Mouse (Mus musculus): ENCODE measurements around the gene Rbbp4. TPM values are rescaled to one million over a fixed set of nuclear protein-coding genes. Genes with fewer than 3 reads are reported as not detected.
A peak's percentile ranks its signal among the peaks of the same experiment; 100 is the strongest.
"Not testable (repeated sequence)": the region's sequence is repeated elsewhere in the genome, so short reads cannot be mapped to it uniquely, and the experiment has no call there.

Rbbp4 gene
- total and polyA plus RNA-seq, 2 experiments from 2014 or later, result 83.2 to 234 TPM

- no peak overlapping the region for H3K4me3 ChIP-seq (ENCODE audit: low read length)
Measured at GRCm38 (mm10) chr4:129371391-129371790, 36.2 kb upstream of the Rbbp4 start.

GRCm38 (mm10) chr4:129365224-129365623, 30.1 kb upstream of the Rbbp4 start:
- TF ChIP-seq CTCF (IDR thresholded peaks at IDR 0.05; ENCODE audit: low read depth), result no peak
- no peak overlapping the region for H3K27ac ChIP-seq
- no peaks in the 10 kb centered on the region for H3K9me3 ChIP-seq (ENCODE audit: low read length)
- ATAC-seq, result no peak
- no peak overlapping the region for H3K9ac ChIP-seq (replicated peaks; ENCODE audit: low read length)
- H3K4me2 ChIP-seq (ENCODE audit: low read depth, low read length), result no peak overlapping the region
- no peak for DNase-seq (ENCODE audit: low spot score)
- peaks cover 6% of the 10 kb centered on the region; the same call in 1 of the 2 replicates for H3K36me3 ChIP-seq (ENCODE audit: insufficient read depth, low read length)
- H3K4me3 ChIP-seq (ENCODE audit: low read length), result no peak overlapping the region
- WGBS, result 90% methylated on average over 5 of the region's 5 CpGs
- no peaks in the 10 kb centered on the region for H3K4me1 ChIP-seq (ENCODE audit: insufficient read depth, low read length)
- no peaks in the 10 kb centered on the region for H3K27me3 ChIP-seq (ENCODE audit: insufficient read depth, low read length)

More at GRCm38 (mm10) chr4:129371391-129371790, 36.2 kb upstream of the Rbbp4 start:
- Histone ChIP-seq H3K9me3 (ENCODE audit: low read length) (no peaks in the 10 kb centered on the region), H3K27ac (no peak overlapping the region), H3K9ac (replicated peaks; ENCODE audit: low read length) (no peak overlapping the region), H3K36me3 (ENCODE audit: insufficient read depth, low read length) (peaks cover 6% of the 10 kb centered on the region; the same call in 1 of the 2 replicates), H3K4me1 (ENCODE audit: insufficient read depth, low read length) (no peaks in the 10 kb centered on the region), H3K27me3 (ENCODE audit: insufficient read depth, low read length) (no peaks in the 10 kb centered on the region), H3K4me2 (ENCODE audit: low read depth, low read length) (no peak overlapping the region)
- ATAC-seq, result no peak
- DNase-seq (ENCODE audit: low spot score), result no peak
- 0 out of 2 replicates have a peak, but pooled peaks have one; percentile 12 for TF ChIP-seq CTCF (IDR thresholded peaks at IDR 0.05; ENCODE audit: low read depth)
- WGBS, result 94% methylated on average over 3 of the region's 3 CpGs

GRCm38 (mm10) chr4:129364379-129364778, 29.2 kb upstream of the Rbbp4 start:
- Histone ChIP-seq H3K27ac (no peak overlapping the region), H3K36me3 (ENCODE audit: insufficient read depth, low read length) (peaks cover 12% of the 10 kb centered on the region; the same call in 1 of the 2 replicates), H3K4me2 (ENCODE audit: low read depth, low read length) (no peak overlapping the region), H3K27me3 (ENCODE audit: insufficient read depth, low read length) (no peaks in the 10 kb centered on the region), H3K9ac (replicated peaks; ENCODE audit: low read length) (no peak overlapping the region), H3K4me1 (ENCODE audit: insufficient read depth, low read length) (no peaks in the 10 kb centered on the region), H3K4me3 (ENCODE audit: low read length) (no peak overlapping the region), H3K9me3 (ENCODE audit: low read length) (no peaks in the 10 kb centered on the region)
- 87% methylated on average over 3 of the region's 3 CpGs for WGBS
- ATAC-seq (no peak), DNase-seq (ENCODE audit: low spot score) (no peak)
- no peak for TF ChIP-seq CTCF (IDR thresholded peaks at IDR 0.05; ENCODE audit: low read depth)

GRCm38 (mm10) chr4:129363463-129363862, 28.3 kb upstream of the Rbbp4 start:
- DNase-seq (ENCODE audit: low spot score), result no peak
- no peak for ATAC-seq
- WGBS, result 85% methylated on average over 9 of the region's 9 CpGs

GRCm38 (mm10) chr4:129362771-129363170, 27.6 kb upstream of the Rbbp4 start:
- no peak for TF ChIP-seq CTCF (IDR thresholded peaks at IDR 0.05; ENCODE audit: low read depth)
- no peak overlapping the region for H3K9ac ChIP-seq (replicated peaks; ENCODE audit: low read length)
- WGBS, result 78% methylated on average over 5 of the region's 5 CpGs
- DNase-seq (ENCODE audit: low spot score), result no peak
- H3K36me3 ChIP-seq (ENCODE audit: insufficient read depth, low read length), result peaks cover 22% of the 10 kb centered on the region; the same call in 1 of the 2 replicates
- no peak overlapping the region for H3K4me2 ChIP-seq (ENCODE audit: low read depth, low read length)
- no peaks in the 10 kb centered on the region for H3K27me3 ChIP-seq (ENCODE audit: insufficient read depth, low read length)
- H3K9me3 ChIP-seq (ENCODE audit: low read length), result no peaks in the 10 kb centered on the region
- H3K4me3 ChIP-seq (ENCODE audit: low read length), result no peak overlapping the region
- H3K27ac ChIP-seq, result no peak overlapping the region
- ATAC-seq, result no peak
- no peaks in the 10 kb centered on the region for H3K4me1 ChIP-seq (ENCODE audit: insufficient read depth, low read length)

More at GRCm38 (mm10) chr4:129363463-129363862, 28.3 kb upstream of the Rbbp4 start:
- no peaks in the 10 kb centered on the region for H3K4me1 ChIP-seq (ENCODE audit: insufficient read depth, low read length)
- no peak for TF ChIP-seq CTCF (IDR thresholded peaks at IDR 0.05; ENCODE audit: low read depth)
- H3K36me3 ChIP-seq (ENCODE audit: insufficient read depth, low read length), result peaks cover 15% of the 10 kb centered on the region; the same call in 1 of the 2 replicates
- no peak overlapping the region for H3K27ac ChIP-seq
- H3K9me3 ChIP-seq (ENCODE audit: low read length), result no peaks in the 10 kb centered on the region
- H3K9ac ChIP-seq (replicated peaks; ENCODE audit: low read length), result no peak overlapping the region
- H3K27me3 ChIP-seq (ENCODE audit: insufficient read depth, low read length), result no peaks in the 10 kb centered on the region
- no peak overlapping the region for H3K4me3 ChIP-seq (ENCODE audit: low read length)
- H3K4me2 ChIP-seq (ENCODE audit: low read depth, low read length), result no peak overlapping the region

GRCm38 (mm10) chr4:129362238-129362637, 27.1 kb upstream of the Rbbp4 start:
- not testable (repeated sequence) for DNase-seq (ENCODE audit: low spot score)

GRCm38 (mm10) chr4:129357613-129358163, 22.5 kb upstream of the Rbbp4 start:
- no peak for TF ChIP-seq CTCF (IDR thresholded peaks at IDR 0.05; ENCODE audit: low read depth)
- DNase-seq (ENCODE audit: low spot score), result no peak
- Histone ChIP-seq H3K27ac (no peak overlapping the region), H3K4me2 (ENCODE audit: low read depth, low read length) (no peak overlapping the region), H3K4me3 (ENCODE audit: low read length) (no peak overlapping the region), H3K9ac (replicated peaks; ENCODE audit: low read length) (no peak overlapping the region), H3K36me3 (ENCODE audit: insufficient read depth, low read length) (peaks cover 48% of the 10 kb centered on the region), H3K4me1 (ENCODE audit: insufficient read depth, low read length) (no peaks in the 10 kb centered on the region), H3K9me3 (ENCODE audit: low read length) (no peaks in the 10 kb centered on the region), H3K27me3 (ENCODE audit: insufficient read depth, low read length) (no peaks in the 10 kb centered on the region)
- 86% methylated on average over 15 of the region's 15 CpGs for WGBS
- no peak for ATAC-seq

More at GRCm38 (mm10) chr4:129362238-129362637, 27.1 kb upstream of the Rbbp4 start:
- WGBS, result 85% methylated on average over 3 of the region's 3 CpGs
- not testable (repeated sequence) for H3K4me1 ChIP-seq (ENCODE audit: insufficient read depth, low read length); H3K9ac ChIP-seq (replicated peaks; ENCODE audit: low read length); H3K9me3 ChIP-seq (ENCODE audit: low read length); H3K4me3 ChIP-seq (ENCODE audit: low read length); H3K27ac ChIP-seq; H3K27me3 ChIP-seq (ENCODE audit: insufficient read depth, low read length); ATAC-seq; H3K4me2 ChIP-seq (ENCODE audit: low read depth, low read length)
- H3K36me3 ChIP-seq (ENCODE audit: insufficient read depth, low read length), result peaks cover 22% of the 10 kb centered on the region; the same call in 1 of the 2 replicates

Data from hindbrain, postnatal 0 days (tissue).